Mouse (Mus musculus) lung, postnatal 0 days (tissue): ENCODE measurements at regions not wholly inside any gene's neighbourhood (a gene's known extent, or its start where the extent isn't known, plus 50 kb on each side); places are given as distances from the start of the nearest gene placed in this dataset.

Experiments used
- ATAC-seq: fragments of 200-750 bp; cut with Nextera tagmentation; 2 replicates; pipeline ENCODE4 v1.8.0; 2017; ENCODE audit warnings: moderate library complexity
- DNase-seq: peaks from one replicate; pipeline ENCODE4 v3.0.0-alpha.2; 2016; ENCODE audit warnings: low spot score
- H3K27ac ChIP-seq: fragments of 300-500 bp; sonication (generic); 2 replicates; pipeline ENCODE4 v1.5.1; 2014; ENCODE audit warnings: antibody characterized with exemption, mild to moderate bottlenecking, low read length, mixed read lengths
- H3K27me3 ChIP-seq: fragments of 300-500 bp; sonication (generic); replicated peaks from 2 replicates; pipeline ENCODE4 v1.6.1; 2014; ENCODE audit warnings: low read length, mixed read lengths; ENCODE audit not compliant: insufficient read depth
- H3K36me3 ChIP-seq: fragments of 300-500 bp; sonication (generic); 2 replicates; pipeline ENCODE4 v1.6.1; 2014; ENCODE audit warnings: low read length, mixed read lengths; ENCODE audit not compliant: insufficient read depth
- H3K4me1 ChIP-seq: fragments of 300-500 bp; sonication (generic); 2 replicates; pipeline ENCODE4 v1.6.1; 2014; ENCODE audit warnings: antibody characterized with exemption, low read depth, low read length, mixed read lengths; ENCODE audit not compliant: insufficient read depth
- H3K4me2 ChIP-seq: fragments of 300-500 bp; sonication (generic); replicated peaks from 2 replicates; pipeline ENCODE4 v1.6.1; 2014; ENCODE audit warnings: low read depth, mild to moderate bottlenecking, low read length, moderate library complexity, mixed read lengths
- H3K4me3 ChIP-seq: fragments of 300-500 bp; sonication (generic); 2 replicates; pipeline ENCODE4 v1.5.1; 2014; ENCODE audit warnings: low read depth, low read length
- H3K9ac ChIP-seq: fragments of 300-500 bp; sonication (generic); replicated peaks from 2 replicates; pipeline ENCODE4 v1.6.1; 2014; ENCODE audit warnings: low read depth, mild to moderate bottlenecking
- H3K9me3 ChIP-seq: fragments of 300-500 bp; sonication (generic); 2 replicates; pipeline ENCODE4 v1.6.1; 2016; ENCODE audit warnings: low read length, mixed read lengths
- CTCF ChIP-seq: IDR thresholded peaks from 2 replicates; pipeline ENCODE4 v1.5.1; 2016; ENCODE audit warnings: antibody characterized with exemption, mild to moderate bottlenecking
- EP300 ChIP-seq: IDR thresholded peaks from 2 replicates; pipeline ENCODE4 v1.6.1; 2016; ENCODE audit warnings: antibody characterized with exemption, mild to moderate bottlenecking, control low read depth
- WGBS: fragments of 180-500 bp; shearing (Covaris S2); extraction: QIAGEN DNeasy Blood & Tissue Kit; methylation state at CpG from one replicate; pipeline ENCODE4 v1.1.7; 2014; 5-methylcytosine and 5-hydroxymethylcytosine counted together

- Histone ChIP-seq H3K4me3 (no peak overlapping the region), H3K9me3 (no peaks in the 10 kb centered on the region), H3K27me3 (no peaks in the 10 kb centered on the region), H3K4me2 (no peak overlapping the region), H3K27ac (no peak overlapping the region), H3K9ac (no peak overlapping the region), H3K36me3 (no peaks in the 10 kb centered on the region), H3K4me1 (no peaks in the 10 kb centered on the region)
- ATAC-seq (no peak), DNase-seq (no peak)
- WGBS: 87% methylated on average over 8 of the region's 8 CpGs
- TF ChIP-seq EP300: no peak
- no peak for TF ChIP-seq CTCF
These were observed 63.5 kb upstream of the Ift57 start for GRCm38 (mm10) chr16:49635506-49635905.

- Histone ChIP-seq H3K9me3 (no peaks in the 10 kb centered on the region), H3K4me3 (no peak overlapping the region), H3K27ac (no peak overlapping the region), H3K9ac (no peak overlapping the region), H3K4me1 (no peaks in the 10 kb centered on the region), H3K4me2 (no peak overlapping the region), H3K27me3 (no peaks in the 10 kb centered on the region), H3K36me3 (no peaks in the 10 kb centered on the region)
- WGBS: 85% methylated on average over 1 of the region's 1 CpGs
- TF ChIP-seq CTCF (no peak), EP300 (no peak)
- DNase-seq: no peak
- no peak for ATAC-seq
These were observed 62.6 kb upstream of the Ift57 start for GRCm38 (mm10) chr16:49636467-49636866.

GRCm38 (mm10) chr16:49642696-49643095 is 56.3 kb upstream of the Ift57 start:
- DNase-seq (no peak), ATAC-seq (no peak)
- Histone ChIP-seq H3K4me2 (no peak overlapping the region), H3K27me3 (no peaks in the 10 kb centered on the region), H3K4me1 (no peaks in the 10 kb centered on the region), H3K9ac (no peak overlapping the region), H3K9me3 (no peaks in the 10 kb centered on the region), H3K4me3 (no peak overlapping the region), H3K27ac (no peak overlapping the region), H3K36me3 (no peaks in the 10 kb centered on the region)
- no peak for TF ChIP-seq CTCF
- TF ChIP-seq EP300: no peak
- 49% methylated on average over 1 of the region's 1 CpGs for WGBS

GRCm38 (mm10) chr16:49644416-49644815 is 54.6 kb upstream of the Ift57 start:
- Histone ChIP-seq H3K36me3 (no peaks in the 10 kb centered on the region), H3K9me3 (no peaks in the 10 kb centered on the region), H3K9ac (no peak overlapping the region), H3K4me3 (no peak overlapping the region), H3K4me1 (no peaks in the 10 kb centered on the region), H3K27me3 (no peaks in the 10 kb centered on the region), H3K4me2 (no peak overlapping the region), H3K27ac (no peak overlapping the region)
- DNase-seq: no peak
- ATAC-seq: no peak
- 100% methylated on average over 1 of the region's 1 CpGs for WGBS
- TF ChIP-seq CTCF (no peak), EP300 (no peak)

DNA sequence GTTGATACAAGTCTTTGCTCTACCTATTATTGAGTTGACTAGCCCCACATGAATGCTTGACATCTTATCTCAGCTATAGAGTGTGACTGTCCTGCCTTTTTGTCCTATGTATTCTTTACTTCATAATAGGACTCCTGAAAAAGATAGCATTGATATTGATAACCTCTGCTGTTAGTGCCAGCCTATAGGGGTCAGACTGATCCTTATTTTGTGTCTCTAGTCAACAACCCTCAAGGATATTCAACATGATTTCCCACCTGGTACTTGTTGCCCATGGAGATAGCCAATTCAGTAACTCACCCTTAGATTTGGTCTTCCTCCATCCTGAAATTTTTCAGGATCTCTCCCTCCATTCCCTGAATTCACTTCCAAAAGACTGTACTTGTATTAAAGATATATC is 52.6 kb upstream of the Ift57 start:
- no peak overlapping the region for H3K4me3 ChIP-seq
- H3K4me1 ChIP-seq: no peaks in the 10 kb centered on the region
- no peak overlapping the region for H3K27ac ChIP-seq
- no peak for TF ChIP-seq CTCF
- no peak for TF ChIP-seq EP300
- ATAC-seq (no peak), DNase-seq (no peak)
- H3K27me3 ChIP-seq: no peaks in the 10 kb centered on the region
- H3K4me2 ChIP-seq: no peak overlapping the region
- H3K36me3 ChIP-seq: no peaks in the 10 kb centered on the region
- no peaks in the 10 kb centered on the region for H3K9me3 ChIP-seq
- no peak overlapping the region for H3K9ac ChIP-seq
